Mouse (Mus musculus) splenic B cell, adult 2 months (primary cell): ENCODE measurements at regions not wholly inside any gene's neighbourhood (a gene's known extent, or its start where the extent isn't known, plus 50 kb on each side); places are given as distances from the start of the nearest gene placed in this dataset.

Experiments
- DNase-seq: peaks from one replicate; pipeline ENCODE4 v3.0.0-alpha.2; 2011; ENCODE audit warnings: low read depth, low spot score
- H3K27me3 ChIP-seq: 2 replicates; pipeline ENCODE4 v1.6.1; 2012; ENCODE audit warnings: mild to moderate bottlenecking, low read length, moderate library complexity, mixed read lengths; ENCODE audit not compliant: control insufficient read depth, poor library complexity, insufficient read depth, severe bottlenecking
- H3K36me3 ChIP-seq: 2 replicates; pipeline ENCODE4 v1.6.1; 2012; ENCODE audit warnings: mild to moderate bottlenecking, low read length, moderate library complexity, mixed read lengths; ENCODE audit not compliant: control insufficient read depth, poor library complexity, insufficient read depth, severe bottlenecking

DNA sequence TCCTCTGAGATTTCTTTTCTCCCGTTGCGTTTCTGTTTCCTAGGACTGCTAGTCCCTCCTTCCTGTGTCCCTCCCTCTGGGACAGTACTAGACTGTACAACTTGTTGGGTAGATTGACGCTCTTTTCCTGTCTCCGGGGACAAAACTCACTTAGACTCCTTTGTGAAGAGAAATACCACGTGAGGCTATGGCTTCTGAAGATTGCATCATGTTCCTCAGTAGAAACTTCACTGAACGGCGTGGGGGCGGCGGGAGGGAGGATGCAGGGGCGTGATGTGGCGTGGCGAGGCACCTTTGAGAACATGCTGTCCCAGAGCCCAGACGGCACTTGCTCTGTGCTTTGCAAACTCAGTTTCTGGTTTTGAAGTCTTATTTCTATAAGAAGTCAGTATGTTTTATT is 78.5 kb downstream of the Spata18 start:
- DNase-seq: no peak
- Histone ChIP-seq H3K36me3 (no peaks in the 10 kb centered on the region), H3K27me3 (no peaks in the 10 kb centered on the region)

- DNase-seq: no peak
- Histone ChIP-seq H3K27me3 (no peaks in the 10 kb centered on the region), H3K36me3 (no peaks in the 10 kb centered on the region)
Observed at GRCm38 (mm10) chr5:73731423-73731822, 80.2 kb downstream of the Spata18 start.

DNA sequence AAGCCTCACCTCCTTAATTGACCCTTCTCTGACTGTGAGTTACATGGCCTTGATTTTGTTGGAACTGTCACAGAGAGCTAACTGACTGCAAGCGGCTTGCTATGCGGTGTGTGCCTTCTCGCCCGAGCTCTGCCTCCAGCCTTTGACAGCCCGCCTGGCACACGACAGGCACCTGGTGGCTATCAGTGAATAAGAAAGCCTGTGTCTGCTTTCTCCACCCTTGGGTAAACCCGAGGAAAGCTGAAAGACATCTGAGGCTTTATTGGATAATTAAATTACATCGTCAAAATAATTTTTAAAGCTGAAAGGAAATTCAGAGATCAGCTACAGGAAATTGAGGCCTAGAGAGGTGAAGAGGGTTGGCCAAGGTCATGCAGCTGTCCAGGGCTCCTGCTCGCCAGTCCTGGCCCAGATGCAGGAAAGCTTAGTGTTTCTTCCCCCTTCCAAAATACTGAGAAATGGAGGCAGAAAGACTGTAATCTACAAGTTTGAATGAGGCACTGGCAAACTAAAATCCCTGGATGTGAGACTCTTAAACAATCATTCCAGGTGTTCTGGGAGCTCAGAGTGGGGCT is 80.9 kb downstream of the Spata18 start:
- no peak for DNase-seq
- Histone ChIP-seq H3K27me3 (no peaks in the 10 kb centered on the region), H3K36me3 (no peaks in the 10 kb centered on the region)

GRCm38 (mm10) chr5:73740766-73741165 is 89.6 kb downstream of the Spata18 start:
- Histone ChIP-seq H3K27me3 (no peaks in the 10 kb centered on the region), H3K36me3 (no peaks in the 10 kb centered on the region)
- DNase-seq: no peak

GRCm38 (mm10) chr5:73741441-73741840 is 90.3 kb downstream of the Spata18 start:
- H3K27me3 ChIP-seq: no peaks in the 10 kb centered on the region
- no peaks in the 10 kb centered on the region for H3K36me3 ChIP-seq
- DNase-seq: no peak

GRCm38 (mm10) chr5:73743953-73744352 is 92.8 kb downstream of the Spata18 start:
- H3K27me3 ChIP-seq: no peaks in the 10 kb centered on the region
- no peaks in the 10 kb centered on the region for H3K36me3 ChIP-seq
- no peak for DNase-seq

DNA sequence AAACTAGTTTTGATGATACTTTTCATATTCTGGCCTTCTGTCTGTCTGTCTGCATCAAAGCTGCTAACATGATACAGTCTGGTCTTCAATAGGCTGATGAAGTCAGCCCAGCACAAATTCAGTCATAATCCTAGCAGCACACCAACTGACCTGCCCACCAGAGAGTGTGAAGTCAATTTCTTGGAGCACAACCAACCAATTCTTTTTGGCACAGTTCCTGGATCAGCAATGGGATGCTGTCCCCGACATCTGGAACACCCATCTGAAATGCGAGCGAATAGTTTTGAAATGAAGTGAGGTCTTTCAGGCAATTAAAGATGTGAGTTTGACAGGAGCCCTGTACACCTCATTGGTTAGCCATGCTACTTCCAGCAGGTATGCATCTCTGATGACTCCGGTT is 98.6 kb downstream of the Spata18 start:
- no peak for DNase-seq
- no peaks in the 10 kb centered on the region for H3K27me3 ChIP-seq
- no peaks in the 10 kb centered on the region for H3K36me3 ChIP-seq

DNA sequence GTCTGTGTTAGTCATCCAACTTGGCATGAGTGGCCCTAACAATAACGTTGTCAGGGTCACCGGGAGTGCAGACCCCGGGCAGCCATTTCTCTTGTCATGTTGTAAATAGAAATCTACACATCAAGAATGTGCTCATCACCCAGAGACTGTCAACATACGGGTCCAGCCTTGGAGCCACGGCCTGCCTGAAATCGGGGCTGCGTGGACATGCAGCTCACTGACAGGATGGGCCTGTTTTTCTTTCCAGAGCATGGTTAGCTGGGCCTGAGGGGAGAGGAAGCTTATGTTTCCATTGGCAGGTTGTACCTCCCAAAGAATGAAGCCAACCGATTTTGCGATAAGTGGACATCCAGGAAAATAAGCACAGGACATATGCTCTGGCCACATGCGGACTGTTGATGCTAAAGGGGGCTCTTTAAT is 101.1 kb downstream of the Spata18 start:
- H3K27me3 ChIP-seq: no peaks in the 10 kb centered on the region
- no peaks in the 10 kb centered on the region for H3K36me3 ChIP-seq
- no peak for DNase-seq

GRCm38 (mm10) chr5:73753827-73754226 is 102.6 kb downstream of the Spata18 start:
- Histone ChIP-seq H3K27me3 (no peaks in the 10 kb centered on the region), H3K36me3 (no peaks in the 10 kb centered on the region)

GRCm38 (mm10) chr5:73758534-73758933 is 107.4 kb downstream of the Spata18 start:
- no peaks in the 10 kb centered on the region for H3K36me3 ChIP-seq
- H3K27me3 ChIP-seq: no peaks in the 10 kb centered on the region
- no peak for DNase-seq

More at GRCm38 (mm10) chr5:73753827-73754226, 102.6 kb downstream of the Spata18 start:
- no peak for DNase-seq

DNA sequence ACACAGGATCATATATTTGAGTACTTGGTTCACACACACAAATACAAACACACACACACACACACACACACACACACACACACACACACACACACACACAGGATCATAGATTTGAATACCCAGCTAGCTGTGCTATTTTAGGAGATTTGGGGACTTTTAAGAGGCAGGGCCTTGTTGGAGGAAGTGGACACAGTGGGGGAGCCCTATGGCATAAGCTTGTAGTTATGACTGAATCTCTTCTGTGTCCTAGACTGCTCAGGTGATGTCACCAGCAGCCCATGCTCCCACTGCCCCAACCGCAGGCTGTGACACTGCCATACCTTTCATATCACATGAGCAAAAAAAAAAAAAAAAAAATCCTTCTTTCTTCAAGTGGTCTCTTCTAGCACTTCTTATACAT is 110.1 kb downstream of the Spata18 start:
- Histone ChIP-seq H3K36me3 (no peaks in the 10 kb centered on the region), H3K27me3 (no peaks in the 10 kb centered on the region)
- DNase-seq: no peak

DNA sequence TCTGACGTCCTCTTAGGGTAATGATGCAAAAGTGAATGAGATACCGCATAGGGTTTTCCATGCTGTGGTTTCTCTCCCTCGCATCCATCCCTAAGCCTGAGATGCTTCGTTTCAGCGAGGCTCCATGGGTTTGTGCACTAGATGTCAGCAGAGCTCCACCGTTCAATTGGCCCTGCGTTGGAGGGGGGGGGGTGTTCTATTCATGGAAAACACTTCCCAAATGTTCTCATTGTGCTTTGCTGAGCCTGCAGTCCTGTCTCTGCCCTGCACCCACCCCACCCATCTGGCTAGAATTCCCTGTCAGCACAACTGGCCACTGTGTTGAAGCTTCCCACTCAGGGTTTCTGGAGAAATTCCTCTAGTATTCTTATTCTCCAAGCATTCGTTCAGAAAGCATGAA is 110.5 kb downstream of the Spata18 start:
- no peaks in the 10 kb centered on the region for H3K36me3 ChIP-seq
- DNase-seq: no peak

DNA sequence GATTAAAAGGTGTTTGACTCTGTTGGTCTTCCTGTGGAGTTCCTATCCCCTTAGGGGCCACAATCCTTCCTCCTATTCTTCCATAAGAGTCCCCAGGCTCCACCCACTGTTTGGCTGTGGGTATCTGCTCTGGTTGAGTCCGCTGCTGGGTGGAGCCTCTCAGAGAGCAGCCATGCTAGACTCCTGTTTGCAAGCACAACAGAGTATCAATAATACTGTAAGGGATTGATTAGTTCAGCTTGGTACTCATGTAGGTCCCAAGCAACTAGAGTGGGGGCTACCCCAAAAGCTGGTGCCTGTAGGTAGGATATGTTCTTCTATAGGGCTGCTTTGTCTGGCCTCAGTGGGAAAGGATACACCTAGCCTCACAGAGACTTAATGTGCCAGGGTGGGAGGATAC is 113.0 kb downstream of the Spata18 start:
- no peaks in the 10 kb centered on the region for H3K36me3 ChIP-seq
- no peaks in the 10 kb centered on the region for H3K27me3 ChIP-seq
- no peak for DNase-seq

More for the DNA sequence above, 110.5 kb downstream of the Spata18 start:
- no peaks in the 10 kb centered on the region for H3K27me3 ChIP-seq

DNA sequence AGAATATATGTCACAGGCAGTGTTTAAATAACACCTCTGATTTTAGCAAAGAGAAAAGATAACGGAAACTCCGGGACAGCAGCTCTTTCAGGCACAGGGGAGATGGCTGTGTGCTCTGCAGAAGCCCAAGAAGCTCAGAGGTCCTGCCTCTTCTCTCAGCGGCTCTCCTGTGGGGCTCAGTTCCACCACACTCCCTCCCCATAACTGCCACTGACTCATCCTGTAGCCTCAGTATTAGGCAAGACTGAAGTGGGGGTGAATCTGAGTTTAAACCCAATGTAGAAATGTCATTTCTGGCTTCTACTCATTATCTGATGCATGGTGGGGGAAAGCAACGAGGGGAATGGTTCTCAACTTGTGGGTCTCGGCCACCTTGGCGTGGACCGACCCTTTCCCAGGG is 114.3 kb downstream of the Spata18 start:
- no peaks in the 10 kb centered on the region for H3K36me3 ChIP-seq
- no peak for DNase-seq
- no peaks in the 10 kb centered on the region for H3K27me3 ChIP-seq

GRCm38 (mm10) chr5:73768253-73768652 is 117.1 kb downstream of the Spata18 start:
- H3K36me3 ChIP-seq: no peaks in the 10 kb centered on the region
- DNase-seq: no peak
- no peaks in the 10 kb centered on the region for H3K27me3 ChIP-seq
